Mouse (Mus musculus) stomach, embryonic 15.5 days (tissue): ENCODE results near the gene Serpinb6b. TPM values are rescaled to one million over a fixed set of nuclear protein-coding genes. Genes with fewer than 3 reads are reported as not detected.
"Not testable (repeated sequence)": the region's sequence is repeated elsewhere in the genome, so short reads cannot be mapped to it uniquely, and the experiment has no call there.

Experiments
- ATAC-seq: fragments of 200-750 bp; cut with Nextera tagmentation; 2 replicates; pipeline ENCODE4 v1.8.0; 2017; ENCODE audit warnings: low read depth, moderate number of reproducible peaks, moderate TSS enrichment; ENCODE audit not compliant: insufficient read depth, low FRiP score
- H3K27ac ChIP-seq: fragments of 300-500 bp; sonication (generic); 2 replicates; pipeline ENCODE4 v1.5.1; 2015; ENCODE audit warnings: mild to moderate bottlenecking, inconsistent platforms
- H3K27me3 ChIP-seq: fragments of 300-500 bp; sonication (generic); replicated peaks from 2 replicates; pipeline ENCODE4 v1.6.1; 2015; ENCODE audit warnings: inconsistent platforms
- H3K36me3 ChIP-seq: fragments of 300-500 bp; sonication (generic); 2 replicates; pipeline ENCODE4 v1.6.1; 2015; ENCODE audit warnings: inconsistent platforms
- H3K4me1 ChIP-seq: fragments of 300-500 bp; sonication (generic); 2 replicates; pipeline ENCODE4 v1.6.1; 2015; ENCODE audit warnings: inconsistent platforms
- H3K4me2 ChIP-seq: fragments of 300-500 bp; sonication (generic); 2 replicates; pipeline ENCODE4 v1.6.1; 2015; ENCODE audit warnings: mild to moderate bottlenecking, inconsistent platforms
- H3K4me3 ChIP-seq: fragments of 300-500 bp; sonication (generic); replicated peaks from 2 replicates; pipeline ENCODE4 v1.5.1; 2015; ENCODE audit warnings: inconsistent platforms
- H3K9ac ChIP-seq: fragments of 300-500 bp; sonication (generic); 2 replicates; pipeline ENCODE4 v1.6.1; 2015; ENCODE audit warnings: inconsistent platforms
- H3K9me3 ChIP-seq: fragments of 300-500 bp; sonication (generic); 2 replicates; pipeline ENCODE4 v1.6.1; 2016; ENCODE audit warnings: inconsistent platforms
- WGBS: fragments of 180-500 bp; shearing (Covaris S2); methylation state at CpG from one replicate; pipeline ENCODE4 v1.1.7; 2015; 5-methylcytosine and 5-hydroxymethylcytosine counted together
- polyA plus RNA-seq: library from polyadenylated mRNA; unstranded; fragments of >200 nt; fragmentation: Nextera tagmentation; extraction: Ambion mirVana; gene quantifications from 2 replicates; pipeline ENCODE4 v1.2.1, GENCODE M21; 2015

Gene Serpinb6b
- polyA plus RNA-seq = 4.7 and 5.7 TPM in 2 replicates

GRCm38 (mm10) chr13:32964989-32965811 lies at the start of gene Serpinb6b:
Gene Serpinb6b, plus strand, starts transcription at chr13:32965209.
- no peak for ATAC-seq
- Histone ChIP-seq H3K36me3 (no peaks in the 10 kb centered on the region), H3K4me1 (peaks cover 12% of the 10 kb centered on the region; the same call in 1 of the 2 replicates), H3K4me3 (peak within 1 kb of the TSS; percentile 32), H3K27ac (0 out of 2 replicates have a peak within 1 kb of the TSS, but pooled peaks have one; percentile 1), H3K27me3 (no peaks in the 10 kb centered on the region), H3K9me3 (no peaks in the 10 kb centered on the region), H3K4me2 (peak within 1 kb of the TSS; percentile 54), H3K9ac (no peak within 1 kb of the TSS)
- WGBS = 37% methylated on average over 16 of the region's 16 CpGs

DNA sequence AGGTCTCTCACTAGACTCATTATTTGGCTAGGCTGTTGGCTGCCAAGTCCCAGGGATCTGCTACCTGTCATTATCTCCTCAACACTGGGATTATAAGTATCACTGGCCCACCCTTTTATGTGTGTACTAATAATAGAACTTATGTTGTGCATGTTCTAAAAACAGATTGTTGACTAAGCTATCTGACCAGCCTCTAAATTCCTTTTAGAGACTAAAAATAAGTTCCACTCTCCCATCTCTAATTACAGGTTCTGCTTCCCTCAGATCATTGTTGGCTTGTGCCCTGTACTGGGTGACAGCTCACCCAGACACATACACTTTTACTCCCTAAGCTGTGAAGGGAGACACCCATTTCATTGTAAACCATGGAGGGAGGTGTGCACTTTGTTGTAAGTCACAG lies 42.4 kb upstream of the Serpinb6b start:
- Histone ChIP-seq H3K4me3 (no peak overlapping the region), H3K4me2 (no peak overlapping the region), H3K9ac (no peak overlapping the region), H3K36me3 (no peaks in the 10 kb centered on the region), H3K27ac (no peak overlapping the region), H3K27me3 (no peaks in the 10 kb centered on the region), H3K9me3 (no peaks in the 10 kb centered on the region), H3K4me1 (no peaks in the 10 kb centered on the region)
- no peak for ATAC-seq

GRCm38 (mm10) chr13:32924578-32925360 lies 40.2 kb upstream of the Serpinb6b start:
- Histone ChIP-seq H3K27me3 (no peaks in the 10 kb centered on the region), H3K4me1 (no peaks in the 10 kb centered on the region), H3K4me3 (no peak overlapping the region), H3K9ac (no peak overlapping the region), H3K9me3 (no peaks in the 10 kb centered on the region), H3K36me3 (no peaks in the 10 kb centered on the region), H3K4me2 (no peak overlapping the region), H3K27ac (peak overlapping the region; percentile 33; the same call in 1 of the 2 replicates)
- peak; percentile 91 for ATAC-seq
- 32% methylated on average over 7 of the region's 7 CpGs for WGBS

GRCm38 (mm10) chr13:32926661-32927060 lies 38.3 kb upstream of the Serpinb6b start:
- Histone ChIP-seq H3K9ac (no peak overlapping the region), H3K36me3 (no peaks in the 10 kb centered on the region), H3K4me1 (no peaks in the 10 kb centered on the region), H3K27ac (no peak overlapping the region), H3K9me3 (no peaks in the 10 kb centered on the region), H3K4me2 (no peak overlapping the region), H3K27me3 (no peaks in the 10 kb centered on the region), H3K4me3 (no peak overlapping the region)
- WGBS = 72% methylated on average over 2 of the region's 2 CpGs
- ATAC-seq = no peak

- WGBS = 64% methylated on average over 1 of the region's 1 CpGs
- H3K4me2 ChIP-seq = no peak overlapping the region
- no peaks in the 10 kb centered on the region for H3K36me3 ChIP-seq
- no peaks in the 10 kb centered on the region for H3K27me3 ChIP-seq
- H3K4me3 ChIP-seq = no peak overlapping the region
- no peak for ATAC-seq
- H3K9me3 ChIP-seq = no peaks in the 10 kb centered on the region
- no peaks in the 10 kb centered on the region for H3K4me1 ChIP-seq
- H3K27ac ChIP-seq = no peak overlapping the region
- no peak overlapping the region for H3K9ac ChIP-seq
Observed at GRCm38 (mm10) chr13:32927241-32927640, 37.8 kb upstream of the Serpinb6b start.

GRCm38 (mm10) chr13:32929107-32929750 lies 35.8 kb upstream of the Serpinb6b start:
- Histone ChIP-seq H3K27me3 (no peaks in the 10 kb centered on the region), H3K4me2 (no peak overlapping the region), H3K9me3 (no peaks in the 10 kb centered on the region), H3K4me1 (no peaks in the 10 kb centered on the region), H3K9ac (no peak overlapping the region), H3K4me3 (no peak overlapping the region), H3K36me3 (no peaks in the 10 kb centered on the region), H3K27ac (0 out of 2 replicates have a peak overlapping the region, but pooled peaks have one; percentile 21)
- 0 out of 2 replicates have a peak, but pooled peaks have one; percentile 40 for ATAC-seq
- 47% methylated on average over 2 of the region's 2 CpGs for WGBS

GRCm38 (mm10) chr13:32934706-32935381 lies 30.2 kb upstream of the Serpinb6b start:
- Histone ChIP-seq H3K9ac (no peak overlapping the region), H3K9me3 (no peaks in the 10 kb centered on the region), H3K27me3 (no peaks in the 10 kb centered on the region), H3K4me1 (no peaks in the 10 kb centered on the region), H3K36me3 (no peaks in the 10 kb centered on the region), H3K4me2 (no peak overlapping the region), H3K4me3 (no peak overlapping the region), H3K27ac (no peak overlapping the region)
- ATAC-seq = no peak
- 13% methylated on average over 1 of the region's 1 CpGs for whole genome bisulfite sequencing

GRCm38 (mm10) chr13:32938275-32938674 lies 26.7 kb upstream of the Serpinb6b start:
- H3K27ac ChIP-seq, ATAC-seq: not testable (repeated sequence)
- 73% methylated on average over 4 of the region's 4 CpGs for WGBS

GRCm38 (mm10) chr13:32939191-32939590 lies 25.8 kb upstream of the Serpinb6b start:
- not testable (repeated sequence) for H3K9me3 ChIP-seq, H3K9ac ChIP-seq, H3K4me1 ChIP-seq, ATAC-seq, H3K27me3 ChIP-seq, H3K27ac ChIP-seq, H3K4me2 ChIP-seq, H3K4me3 ChIP-seq, H3K36me3 ChIP-seq
- 68% methylated on average over 3 of the region's 3 CpGs for WGBS

More at GRCm38 (mm10) chr13:32938275-32938674, 26.7 kb upstream of the Serpinb6b start:
- H3K4me3 ChIP-seq, H3K4me2 ChIP-seq, H3K9ac ChIP-seq, H3K27me3 ChIP-seq, H3K9me3 ChIP-seq, H3K4me1 ChIP-seq, H3K36me3 ChIP-seq: not testable (repeated sequence)

- no peak overlapping the region for H3K4me3 ChIP-seq
- WGBS = 53% methylated on average over 4 of the region's 4 CpGs
- H3K27me3 ChIP-seq = no peaks in the 10 kb centered on the region
- no peak for ATAC-seq
- H3K36me3 ChIP-seq = no peaks in the 10 kb centered on the region
- H3K4me1 ChIP-seq = no peaks in the 10 kb centered on the region
- H3K9ac ChIP-seq = no peak overlapping the region
- H3K4me2 ChIP-seq = no peak overlapping the region
- no peak overlapping the region for H3K27ac ChIP-seq
- H3K9me3 ChIP-seq = no peaks in the 10 kb centered on the region
Observed at GRCm38 (mm10) chr13:32956537-32956936, 8.5 kb upstream of the Serpinb6b start.

DNA sequence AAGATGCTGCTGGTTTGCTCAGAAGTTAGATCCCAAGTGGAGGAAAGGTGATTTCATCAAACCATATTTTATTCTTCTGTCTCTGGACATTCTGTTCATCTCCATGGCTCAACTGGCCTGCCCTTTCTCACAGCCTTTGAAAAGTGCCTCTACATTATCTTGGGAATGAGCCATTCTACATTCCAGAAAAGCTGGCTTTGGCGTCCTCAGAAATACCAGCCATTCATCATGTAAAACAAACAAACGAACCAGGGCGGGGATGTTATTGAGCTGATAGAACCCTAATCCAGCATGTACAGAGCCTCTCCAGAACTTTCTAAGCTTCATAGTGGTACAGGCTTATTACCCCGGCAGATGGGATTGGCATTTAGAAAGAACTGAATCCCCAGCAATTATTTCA lies 7.1 kb upstream of the Serpinb6b start:
- Histone ChIP-seq H3K4me3 (no peak overlapping the region), H3K4me2 (no peak overlapping the region), H3K27me3 (no peaks in the 10 kb centered on the region), H3K4me1 (no peaks in the 10 kb centered on the region), H3K27ac (no peak overlapping the region), H3K36me3 (no peaks in the 10 kb centered on the region), H3K9me3 (no peaks in the 10 kb centered on the region), H3K9ac (no peak overlapping the region)
- WGBS = 47% methylated on average over 4 of the region's 4 CpGs
- ATAC-seq = no peak
